19 mouse cellular contexts compared by ENCODE assay signal in genomic region chr8:4318124-4318523, GRCm38 (mm10). TPM values are rescaled to one million over a fixed set of nuclear protein-coding genes. Genes with fewer than 3 reads are reported as not detected.
"Had no signal": no experiment of that assay in that cellular context is flagged by ENCODE, and none has a peak within 500 bp of the region (broad histone marks: within the 10 kb centered on the region; RNA-seq: fewer than 3 reads in every experiment).

No protein-coding gene starts in this region.

- H3K27me3 ChIP-seq: lung, embryonic 15.5 days; midbrain, embryonic 13.5 days; midbrain, embryonic 15.5 days; neural tube, embryonic 13.5 days; neural tube, embryonic 15.5 days had no signal

- H3K9me3 ChIP-seq: lung, embryonic 15.5 days; midbrain, embryonic 13.5 days; midbrain, embryonic 15.5 days; neural tube, embryonic 13.5 days; neural tube, embryonic 15.5 days had no signal

- H3K9ac ChIP-seq: liver, embryonic 14.5 days; lung, embryonic 15.5 days; midbrain, embryonic 13.5 days; midbrain, embryonic 15.5 days; neural tube, embryonic 13.5 days; neural tube, embryonic 15.5 days had no signal

- H3K4me3 ChIP-seq: lung, embryonic 15.5 days; midbrain, embryonic 13.5 days; midbrain, embryonic 15.5 days; neural tube, embryonic 13.5 days; neural tube, embryonic 15.5 days had no signal

- H3K27ac ChIP-seq: liver, embryonic 14.5 days; lung, embryonic 15.5 days; macrophage; midbrain, embryonic 13.5 days; midbrain, embryonic 15.5 days; neural tube, embryonic 13.5 days; neural tube, embryonic 15.5 days had no signal

- ATAC-seq: lung, postnatal 0 days; midbrain, embryonic 13.5 days; midbrain, embryonic 15.5 days had no signal

- H3K36me3 ChIP-seq: midbrain, embryonic 15.5 days had no signal

- H3K4me2 ChIP-seq: lung, embryonic 15.5 days; midbrain, embryonic 13.5 days; midbrain, embryonic 15.5 days; neural tube, embryonic 13.5 days; neural tube, embryonic 15.5 days had no signal

- DNase-seq: lung, adult 2 months; lung, postnatal 14 days; lung, postnatal 36 days; retina, postnatal 1 day; right cerebral cortex, adult 18-20 months; right cerebral cortex, postnatal 25 days; right cerebral cortex, postnatal 4 days; spleen, adult 18-20 months; thymus, adult 18-20 months; thymus, postnatal 14 days; thymus, postnatal 36 days had no signal

RNA-seq across cellular contexts. Expression of gene Ctxn1, which starts 59.0 kb away (rescaled TPM):
- polyA plus RNA-seq: macrophage had no signal
